Mouse (Mus musculus) embryonic fibroblast, embryonic 13.5 days (primary cell): ENCODE measurements around the gene Akap8.

Source experiments
- CTCF ChIP-seq: IDR thresholded peaks from 2 replicates; pipeline ENCODE4 v1.5.1; 2011; ENCODE audit warnings: mild to moderate bottlenecking, control low read depth, low read length, moderate library complexity, borderline replicate concordance; ENCODE audit not compliant: insufficient read depth
- POLR2A ChIP-seq: IDR thresholded peaks from 2 replicates; pipeline ENCODE4 v1.6.1; 2011; ENCODE audit warnings: low read depth, mild to moderate bottlenecking, control low read depth, low read length, moderate library complexity

DNA sequence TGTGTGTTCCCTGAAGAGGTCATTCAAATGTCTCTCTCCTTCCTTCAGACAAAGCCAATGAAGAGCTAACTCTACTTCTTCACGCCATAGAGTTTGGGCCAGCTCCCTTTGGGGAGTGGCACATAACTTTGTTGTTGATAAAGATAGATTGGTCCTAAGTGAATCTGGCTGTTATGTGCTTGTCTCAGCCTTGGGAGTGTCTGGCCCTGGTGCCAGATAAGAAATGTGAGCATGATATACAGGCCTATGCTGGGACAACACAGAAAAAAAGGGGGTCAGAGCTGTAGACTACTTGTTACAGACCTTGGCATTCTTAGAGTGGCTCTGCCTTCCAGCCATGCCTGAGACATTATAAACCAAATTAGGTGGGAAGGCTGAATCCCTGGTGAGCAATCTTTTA lies 44.3 kb upstream of the Akap8 start:
- TF ChIP-seq POLR2A = no peak
- no peak for TF ChIP-seq CTCF
